Mouse (Mus musculus) hindbrain, embryonic 16.5 days (tissue): ENCODE data around the gene Cacna2d3. TPM values are rescaled to one million over a fixed set of nuclear protein-coding genes. Genes with fewer than 3 reads are reported as not detected.

ENCODE experiments used
- ATAC-seq: fragments of 200-750 bp; cut with Nextera tagmentation; 2 replicates; pipeline ENCODE4 v1.8.0; 2017; ENCODE audit warnings: moderate TSS enrichment, moderate library complexity
- H3K27ac ChIP-seq: fragments of 300-500 bp; sonication (generic); 2 replicates; pipeline ENCODE4 v1.5.1; 2014; ENCODE audit warnings: low read depth, mild to moderate bottlenecking, control low read depth, low read length, moderate library complexity
- H3K27me3 ChIP-seq: fragments of 300-500 bp; sonication (generic); replicated peaks from 2 replicates; pipeline ENCODE4 v1.6.1; 2014; ENCODE audit warnings: low read length; ENCODE audit not compliant: control insufficient read depth, insufficient read depth
- H3K36me3 ChIP-seq: fragments of 300-500 bp; sonication (generic); 2 replicates; pipeline ENCODE4 v1.6.1; 2014; ENCODE audit warnings: mild to moderate bottlenecking, low read length, moderate library complexity, mixed read lengths; ENCODE audit not compliant: control insufficient read depth, insufficient read depth
- H3K4me1 ChIP-seq: fragments of 300-500 bp; sonication (generic); 2 replicates; pipeline ENCODE4 v1.6.1; 2014; ENCODE audit warnings: low read depth, low read length; ENCODE audit not compliant: control insufficient read depth, insufficient read depth
- H3K4me2 ChIP-seq: fragments of 300-500 bp; sonication (generic); 2 replicates; pipeline ENCODE4 v1.6.1; 2014; ENCODE audit warnings: mild to moderate bottlenecking, low read length, control low read depth, moderate library complexity
- H3K4me3 ChIP-seq: fragments of 300-500 bp; sonication (generic); 2 replicates; pipeline ENCODE4 v1.5.1; 2014; ENCODE audit warnings: mild to moderate bottlenecking, low read length, control low read depth, moderate library complexity
- H3K9ac ChIP-seq: fragments of 300-500 bp; sonication (generic); 2 replicates; pipeline ENCODE4 v1.6.1; 2014; ENCODE audit warnings: low read depth, mild to moderate bottlenecking, control low read depth, low read length, moderate library complexity
- H3K9me3 ChIP-seq: fragments of 300-500 bp; sonication (generic); 2 replicates; pipeline ENCODE4 v1.6.1; 2014; ENCODE audit warnings: mild to moderate bottlenecking, low read length, moderate library complexity; ENCODE audit not compliant: control insufficient read depth
- WGBS: fragments of 180-500 bp; shearing (Covaris S2); extraction: QIAGEN DNeasy Blood & Tissue Kit; methylation state at CpG from one replicate; pipeline ENCODE4 v1.1.7; 2014; 5-methylcytosine and 5-hydroxymethylcytosine counted together
- polyA plus RNA-seq: library from polyadenylated mRNA; unstranded; fragments of >200 nt; fragmentation: Nextera tagmentation; extraction: Ambion mirVana; gene quantifications from 2 replicates; pipeline ENCODE4 v1.2.1, GENCODE M21; 2015

The Cacna2d3 gene
- polyA plus RNA-seq, 1 experiment from 2014 or later = 32.8 TPM

- Histone ChIP-seq H3K27me3 (no peaks in the 10 kb centered on the region), H3K9ac (no peak overlapping the region), H3K4me2 (no peak overlapping the region), H3K9me3 (no peaks in the 10 kb centered on the region), H3K36me3 (no peaks in the 10 kb centered on the region), H3K27ac (no peak overlapping the region), H3K4me3 (no peak overlapping the region), H3K4me1 (no peaks in the 10 kb centered on the region)
- 65% methylated on average over 7 of the region's 7 CpGs for WGBS
- ATAC-seq = no peak
Measured at GRCm38 (mm10) chr14:29085493-29086159, 636.0 kb downstream of the Cacna2d3 start.

- H3K4me2 ChIP-seq = no peak overlapping the region
- H3K9ac ChIP-seq = no peak overlapping the region
- no peak for ATAC-seq
- no peaks in the 10 kb centered on the region for H3K9me3 ChIP-seq
- no peak overlapping the region for H3K4me3 ChIP-seq
- no peak overlapping the region for H3K27ac ChIP-seq
- no peaks in the 10 kb centered on the region for H3K36me3 ChIP-seq
- H3K4me1 ChIP-seq = no peaks in the 10 kb centered on the region
- no peaks in the 10 kb centered on the region for H3K27me3 ChIP-seq
- 93% methylated on average over 1 of the region's 1 CpGs for WGBS
Measured at GRCm38 (mm10) chr14:29082171-29082570, 639.5 kb downstream of the Cacna2d3 start.

- Histone ChIP-seq H3K4me1 (no peaks in the 10 kb centered on the region), H3K4me3 (no peak overlapping the region), H3K36me3 (no peaks in the 10 kb centered on the region), H3K9me3 (no peaks in the 10 kb centered on the region), H3K4me2 (no peak overlapping the region), H3K27me3 (no peaks in the 10 kb centered on the region), H3K27ac (no peak overlapping the region), H3K9ac (no peak overlapping the region)
- whole genome bisulfite sequencing = 82% methylated on average over 4 of the region's 4 CpGs
- no peak for ATAC-seq
Measured at GRCm38 (mm10) chr14:29080630-29081029, 641.0 kb downstream of the Cacna2d3 start.

GRCm38 (mm10) chr14:29080228-29080627 lies 641.4 kb downstream of the Cacna2d3 start:
- H3K27ac ChIP-seq = no peak overlapping the region
- H3K9me3 ChIP-seq = no peaks in the 10 kb centered on the region
- H3K27me3 ChIP-seq = no peaks in the 10 kb centered on the region
- no peak overlapping the region for H3K9ac ChIP-seq
- H3K36me3 ChIP-seq = no peaks in the 10 kb centered on the region
- ATAC-seq = no peak
- WGBS = 86% methylated on average over 4 of the region's 4 CpGs
- no peak overlapping the region for H3K4me2 ChIP-seq
- no peak overlapping the region for H3K4me3 ChIP-seq
- no peaks in the 10 kb centered on the region for H3K4me1 ChIP-seq

GRCm38 (mm10) chr14:29077418-29077817 lies 644.2 kb downstream of the Cacna2d3 start:
- Histone ChIP-seq H3K4me1 (no peaks in the 10 kb centered on the region), H3K4me3 (no peak overlapping the region), H3K36me3 (no peaks in the 10 kb centered on the region), H3K9ac (no peak overlapping the region), H3K27ac (no peak overlapping the region), H3K27me3 (no peaks in the 10 kb centered on the region), H3K4me2 (no peak overlapping the region), H3K9me3 (no peaks in the 10 kb centered on the region)
- ATAC-seq = no peak
- WGBS = 75% methylated on average over 3 of the region's 3 CpGs

- Histone ChIP-seq H3K4me1 (no peaks in the 10 kb centered on the region), H3K4me2 (no peak overlapping the region), H3K9ac (no peak overlapping the region), H3K27me3 (no peaks in the 10 kb centered on the region), H3K27ac (no peak overlapping the region), H3K4me3 (no peak overlapping the region), H3K9me3 (no peaks in the 10 kb centered on the region), H3K36me3 (no peaks in the 10 kb centered on the region)
- WGBS = 70% methylated on average over 4 of the region's 4 CpGs
- ATAC-seq = peak; percentile 45; the same call in 1 of the 2 replicates
Measured at GRCm38 (mm10) chr14:29073747-29074146, 647.9 kb downstream of the Cacna2d3 start.

GRCm38 (mm10) chr14:29062676-29063075 lies 659.0 kb downstream of the Cacna2d3 start:
- no peaks in the 10 kb centered on the region for H3K27me3 ChIP-seq
- H3K9ac ChIP-seq = no peak overlapping the region
- no peak for ATAC-seq
- H3K4me1 ChIP-seq = no peaks in the 10 kb centered on the region
- no peak overlapping the region for H3K27ac ChIP-seq
- no peaks in the 10 kb centered on the region for H3K9me3 ChIP-seq
- no peaks in the 10 kb centered on the region for H3K36me3 ChIP-seq
- H3K4me3 ChIP-seq = no peak overlapping the region
- 92% methylated on average over 2 of the region's 2 CpGs for WGBS
- H3K4me2 ChIP-seq = no peak overlapping the region

- Histone ChIP-seq H3K27ac (no peak overlapping the region), H3K36me3 (no peaks in the 10 kb centered on the region), H3K9ac (no peak overlapping the region), H3K4me2 (no peak overlapping the region), H3K9me3 (no peaks in the 10 kb centered on the region), H3K4me1 (no peaks in the 10 kb centered on the region), H3K27me3 (no peaks in the 10 kb centered on the region), H3K4me3 (no peak overlapping the region)
- ATAC-seq = no peak
- 74% methylated on average over 1 of the region's 1 CpGs for WGBS
Measured at GRCm38 (mm10) chr14:29061491-29061890, 660.2 kb downstream of the Cacna2d3 start.

GRCm38 (mm10) chr14:29060679-29061078 lies 661.0 kb downstream of the Cacna2d3 start:
- ATAC-seq = no peak
- no peaks in the 10 kb centered on the region for H3K36me3 ChIP-seq
- no peaks in the 10 kb centered on the region for H3K4me1 ChIP-seq
- H3K27ac ChIP-seq = no peak overlapping the region
- H3K27me3 ChIP-seq = no peaks in the 10 kb centered on the region
- no peak overlapping the region for H3K9ac ChIP-seq
- H3K4me3 ChIP-seq = no peak overlapping the region
- no peaks in the 10 kb centered on the region for H3K9me3 ChIP-seq
- H3K4me2 ChIP-seq = no peak overlapping the region
